Mouse (Mus musculus): ENCODE measurements around the gene Kcnj2. TPM values are rescaled to one million over a fixed set of nuclear protein-coding genes. Genes with fewer than 3 reads are reported as not detected.

Gene Kcnj2
- 1.4 and 1.6 TPM in 2 replicates for polyA plus RNA-seq (2015; fragmentation: Nextera tagmentation; extraction: Ambion mirVana)

- Histone ChIP-seq H3K9me3 (replicated peaks; ENCODE audit: control insufficient read depth, low read length, poor library complexity, severe bottlenecking) (no peaks in the 10 kb centered on the region), H3K36me3 (ENCODE audit: control insufficient read depth, insufficient read depth, low read length) (no peaks in the 10 kb centered on the region), H3K27ac (ENCODE audit: low read length) (peak within 1 kb of the TSS; percentile 62), H3K27me3 (ENCODE audit: control insufficient read depth, insufficient read depth, low read depth, low read length) (no peaks in the 10 kb centered on the region), H3K4me2 (ENCODE audit: low read length) (peak within 1 kb of the TSS; percentile 84), H3K9ac (ENCODE audit: low read depth, low read length) (peak within 1 kb of the TSS; percentile 57), H3K4me3 (ENCODE audit: low read depth, low read length) (peak within 1 kb of the TSS; percentile 72), H3K4me1 (ENCODE audit: control insufficient read depth, insufficient read depth, low read length) (no peaks in the 10 kb centered on the region; the same call in 1 of the 2 replicates)
- WGBS: 0% methylated on average over 28 of the region's 28 CpGs
- ATAC-seq: peak; percentile 98
These were observed at the start of gene Kcnj2 for GRCm38 (mm10) chr11:111065635-111066298. TSS of gene Kcnj2 (plus strand) at chr11:111066164.

GRCm38 (mm10) chr11:111016206-111016605 lies 49.8 kb upstream of the Kcnj2 start:
- Histone ChIP-seq H3K9me3 (replicated peaks; ENCODE audit: control insufficient read depth, low read length, poor library complexity, severe bottlenecking) (no peaks in the 10 kb centered on the region), H3K4me2 (ENCODE audit: low read length) (no peak overlapping the region), H3K27ac (ENCODE audit: low read length) (no peak overlapping the region), H3K4me3 (ENCODE audit: low read depth, low read length) (no peak overlapping the region), H3K9ac (ENCODE audit: low read depth, low read length) (no peak overlapping the region), H3K4me1 (ENCODE audit: control insufficient read depth, insufficient read depth, low read length) (no peaks in the 10 kb centered on the region), H3K36me3 (ENCODE audit: control insufficient read depth, insufficient read depth, low read length) (no peaks in the 10 kb centered on the region), H3K27me3 (ENCODE audit: control insufficient read depth, insufficient read depth, low read depth, low read length) (no peaks in the 10 kb centered on the region)
- WGBS: 99% methylated on average over 3 of the region's 3 CpGs
- no peak for ATAC-seq

GRCm38 (mm10) chr11:111020211-111020610 lies 45.8 kb upstream of the Kcnj2 start:
- no peaks in the 10 kb centered on the region for H3K36me3 ChIP-seq (ENCODE audit: control insufficient read depth, insufficient read depth, low read length)
- no peak overlapping the region for H3K4me2 ChIP-seq (ENCODE audit: low read length)
- WGBS: 35% methylated on average over 2 of the region's 2 CpGs
- H3K4me3 ChIP-seq (ENCODE audit: low read depth, low read length): no peak overlapping the region
- ATAC-seq: no peak
- no peak overlapping the region for H3K27ac ChIP-seq (ENCODE audit: low read length)
- no peaks in the 10 kb centered on the region for H3K27me3 ChIP-seq (ENCODE audit: control insufficient read depth, insufficient read depth, low read depth, low read length)
- no peak overlapping the region for H3K9ac ChIP-seq (ENCODE audit: low read depth, low read length)
- 0 out of 2 replicates have a peak, but pooled peaks cover 2% of the 10 kb centered on the region for H3K4me1 ChIP-seq (ENCODE audit: control insufficient read depth, insufficient read depth, low read length)
- H3K9me3 ChIP-seq (replicated peaks; ENCODE audit: control insufficient read depth, low read length, poor library complexity, severe bottlenecking): no peaks in the 10 kb centered on the region

GRCm38 (mm10) chr11:111022681-111023281 lies 43.2 kb upstream of the Kcnj2 start:
- no peak for ATAC-seq
- Histone ChIP-seq H3K9me3 (replicated peaks; ENCODE audit: control insufficient read depth, low read length, poor library complexity, severe bottlenecking) (no peaks in the 10 kb centered on the region), H3K4me3 (ENCODE audit: low read depth, low read length) (no peak overlapping the region), H3K4me1 (ENCODE audit: control insufficient read depth, insufficient read depth, low read length) (0 out of 2 replicates have a peak, but pooled peaks cover 2% of the 10 kb centered on the region), H3K27ac (ENCODE audit: low read length) (no peak overlapping the region), H3K27me3 (ENCODE audit: control insufficient read depth, insufficient read depth, low read depth, low read length) (no peaks in the 10 kb centered on the region), H3K36me3 (ENCODE audit: control insufficient read depth, insufficient read depth, low read length) (no peaks in the 10 kb centered on the region), H3K9ac (ENCODE audit: low read depth, low read length) (no peak overlapping the region), H3K4me2 (ENCODE audit: low read length) (no peak overlapping the region)
- 38% methylated on average over 8 of the region's 8 CpGs for WGBS

GRCm38 (mm10) chr11:111042175-111042574 lies 23.8 kb upstream of the Kcnj2 start:
- WGBS: 54% methylated on average over 5 of the region's 5 CpGs
- no peak for ATAC-seq
- H3K4me3 ChIP-seq (ENCODE audit: low read depth, low read length): no peak overlapping the region
- H3K9me3 ChIP-seq (replicated peaks; ENCODE audit: control insufficient read depth, low read length, poor library complexity, severe bottlenecking): no peaks in the 10 kb centered on the region
- H3K4me2 ChIP-seq (ENCODE audit: low read length): no peak overlapping the region
- H3K9ac ChIP-seq (ENCODE audit: low read depth, low read length): no peak overlapping the region
- H3K27ac ChIP-seq (ENCODE audit: low read length): no peak overlapping the region
- no peaks in the 10 kb centered on the region for H3K36me3 ChIP-seq (ENCODE audit: control insufficient read depth, insufficient read depth, low read length)
- no peaks in the 10 kb centered on the region for H3K27me3 ChIP-seq (ENCODE audit: control insufficient read depth, insufficient read depth, low read depth, low read length)
- no peaks in the 10 kb centered on the region for H3K4me1 ChIP-seq (ENCODE audit: control insufficient read depth, insufficient read depth, low read length)

- Histone ChIP-seq H3K27me3 (ENCODE audit: control insufficient read depth, insufficient read depth, low read depth, low read length) (no peaks in the 10 kb centered on the region), H3K36me3 (ENCODE audit: control insufficient read depth, insufficient read depth, low read length) (no peaks in the 10 kb centered on the region), H3K4me3 (ENCODE audit: low read depth, low read length) (no peak overlapping the region), H3K9me3 (replicated peaks; ENCODE audit: control insufficient read depth, low read length, poor library complexity, severe bottlenecking) (no peaks in the 10 kb centered on the region), H3K4me1 (ENCODE audit: control insufficient read depth, insufficient read depth, low read length) (no peaks in the 10 kb centered on the region), H3K4me2 (ENCODE audit: low read length) (no peak overlapping the region), H3K9ac (ENCODE audit: low read depth, low read length) (no peak overlapping the region), H3K27ac (ENCODE audit: low read length) (no peak overlapping the region)
- WGBS: 87% methylated on average over 4 of the region's 4 CpGs
- ATAC-seq: no peak
These were observed 22.7 kb upstream of the Kcnj2 start for GRCm38 (mm10) chr11:111043298-111043697.

GRCm38 (mm10) chr11:111054252-111054651 lies 11.7 kb upstream of the Kcnj2 start:
- no peak overlapping the region for H3K27ac ChIP-seq (ENCODE audit: low read length)
- H3K4me2 ChIP-seq (ENCODE audit: low read length): no peak overlapping the region
- 91% methylated on average over 3 of the region's 3 CpGs for WGBS

GRCm38 (mm10) chr11:111054854-111055822 lies 10.8 kb upstream of the Kcnj2 start:
- WGBS: 90% methylated on average over 8 of the region's 8 CpGs
- no peak for ATAC-seq
- H3K36me3 ChIP-seq (ENCODE audit: control insufficient read depth, insufficient read depth, low read length): no peaks in the 10 kb centered on the region
- no peak overlapping the region for H3K27ac ChIP-seq (ENCODE audit: low read length)
- H3K9me3 ChIP-seq (replicated peaks; ENCODE audit: control insufficient read depth, low read length, poor library complexity, severe bottlenecking): no peaks in the 10 kb centered on the region
- H3K4me1 ChIP-seq (ENCODE audit: control insufficient read depth, insufficient read depth, low read length): no peaks in the 10 kb centered on the region
- H3K27me3 ChIP-seq (ENCODE audit: control insufficient read depth, insufficient read depth, low read depth, low read length): no peaks in the 10 kb centered on the region
- no peak overlapping the region for H3K4me2 ChIP-seq (ENCODE audit: low read length)
- H3K9ac ChIP-seq (ENCODE audit: low read depth, low read length): no peak overlapping the region
- no peak overlapping the region for H3K4me3 ChIP-seq (ENCODE audit: low read depth, low read length)

More at GRCm38 (mm10) chr11:111054252-111054651, 11.7 kb upstream of the Kcnj2 start:
- H3K4me3 ChIP-seq (ENCODE audit: low read depth, low read length): no peak overlapping the region
- H3K9ac ChIP-seq (ENCODE audit: low read depth, low read length): no peak overlapping the region
- H3K36me3 ChIP-seq (ENCODE audit: control insufficient read depth, insufficient read depth, low read length): no peaks in the 10 kb centered on the region
- no peaks in the 10 kb centered on the region for H3K9me3 ChIP-seq (replicated peaks; ENCODE audit: control insufficient read depth, low read length, poor library complexity, severe bottlenecking)
- ATAC-seq: no peak
- H3K27me3 ChIP-seq (ENCODE audit: control insufficient read depth, insufficient read depth, low read depth, low read length): no peaks in the 10 kb centered on the region
- H3K4me1 ChIP-seq (ENCODE audit: control insufficient read depth, insufficient read depth, low read length): no peaks in the 10 kb centered on the region
